Mouse (Mus musculus) layer of hippocampus, adult 11-12 months (tissue): ENCODE measurements at regions not wholly inside any gene's neighbourhood (a gene's known extent, or its start where the extent isn't known, plus 50 kb on each side); places are given as distances from the start of the nearest gene placed in this dataset.
A peak's percentile ranks its signal among the peaks of the same experiment; 100 is the strongest.
"Not testable (repeated sequence)": the region's sequence is repeated elsewhere in the genome, so short reads cannot be mapped to it uniquely, and the experiment has no call there.

Experiments
- DNase-seq: peaks from one replicate; pipeline ENCODE4 v3.0.0; 2022; ENCODE audit warnings: low spot score

GRCm38 (mm10) chr19:27694478-27694877 lies 264.9 kb upstream of the Pum3 start:
- no peak for DNase-seq

DNA sequence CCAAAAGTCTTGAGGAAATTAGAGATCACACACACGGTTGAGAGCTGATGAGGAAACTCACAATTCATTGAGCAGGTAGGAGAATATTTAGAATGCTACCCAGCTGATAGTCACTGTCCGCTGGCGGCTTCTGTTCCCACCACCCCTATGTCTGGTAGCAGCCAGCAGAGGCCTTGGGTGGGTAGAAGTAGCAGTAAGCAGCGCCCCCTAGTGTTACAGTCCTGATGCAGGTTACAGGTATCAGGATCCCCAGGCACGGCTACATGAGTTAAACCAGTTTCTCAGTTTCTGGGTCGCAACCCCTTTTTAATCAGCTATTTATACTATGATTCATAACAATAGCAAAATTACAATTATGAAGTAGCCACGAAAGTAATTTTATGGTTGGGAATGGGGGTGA lies 264.1 kb upstream of the Pum3 start:
- no peak for DNase-seq

GRCm38 (mm10) chr19:27692944-27693343 lies 263.3 kb upstream of the Pum3 start:
- DNase-seq = no peak

- DNase-seq = no peak
Observed at GRCm38 (mm10) chr19:27683426-27683825, 253.8 kb upstream of the Pum3 start.

- no peak for DNase-seq
Observed at GRCm38 (mm10) chr19:27679427-27679826, 249.8 kb upstream of the Pum3 start.

DNA sequence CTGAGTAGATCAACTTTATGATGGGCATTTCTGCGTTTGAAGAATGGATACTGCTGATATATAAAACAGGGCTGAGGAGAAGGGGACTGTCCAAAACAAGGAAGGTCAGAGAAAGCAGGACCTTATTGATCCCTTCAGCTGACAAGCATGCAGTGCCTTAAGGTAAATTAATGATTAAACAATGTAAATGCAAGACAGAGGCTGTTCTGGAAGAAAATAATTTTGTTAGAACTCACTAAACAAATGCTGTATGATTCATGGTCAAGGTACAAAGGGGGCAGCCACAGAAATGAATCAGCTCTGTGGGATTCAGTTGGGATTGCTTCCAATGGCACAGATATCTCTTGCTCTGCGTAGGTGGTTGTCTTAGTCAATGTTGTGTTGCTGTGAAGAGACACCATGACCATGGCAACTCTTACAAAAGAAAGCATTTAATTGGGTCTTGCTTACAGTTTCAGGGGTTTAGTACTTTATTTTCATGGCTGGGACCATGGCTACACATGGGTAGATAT lies 243.1 kb upstream of the Pum3 start:
- DNase-seq = no peak

- DNase-seq = no peak
Observed at GRCm38 (mm10) chr19:27663296-27663695, 233.7 kb upstream of the Pum3 start.

DNA sequence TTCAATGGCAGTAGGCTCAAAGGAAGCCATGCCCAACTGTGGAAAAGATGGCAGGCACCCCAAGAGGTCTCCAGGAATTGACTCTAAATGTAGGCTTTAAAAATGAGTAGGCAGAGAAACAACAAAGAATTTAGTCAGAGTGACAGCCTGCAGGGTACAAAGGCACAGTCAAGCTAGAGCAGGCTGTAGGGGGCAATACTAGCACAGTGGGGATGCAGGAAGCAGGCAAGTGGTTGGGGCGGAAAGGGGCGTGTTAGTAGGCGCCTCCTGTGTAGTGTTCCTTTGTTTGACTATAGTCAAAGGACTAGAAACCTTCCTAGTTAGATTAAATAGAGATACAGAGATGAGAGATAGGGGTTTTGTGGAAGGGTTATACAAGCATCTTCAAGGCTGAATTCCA lies 211.4 kb upstream of the Pum3 start:
- no peak for DNase-seq

DNA sequence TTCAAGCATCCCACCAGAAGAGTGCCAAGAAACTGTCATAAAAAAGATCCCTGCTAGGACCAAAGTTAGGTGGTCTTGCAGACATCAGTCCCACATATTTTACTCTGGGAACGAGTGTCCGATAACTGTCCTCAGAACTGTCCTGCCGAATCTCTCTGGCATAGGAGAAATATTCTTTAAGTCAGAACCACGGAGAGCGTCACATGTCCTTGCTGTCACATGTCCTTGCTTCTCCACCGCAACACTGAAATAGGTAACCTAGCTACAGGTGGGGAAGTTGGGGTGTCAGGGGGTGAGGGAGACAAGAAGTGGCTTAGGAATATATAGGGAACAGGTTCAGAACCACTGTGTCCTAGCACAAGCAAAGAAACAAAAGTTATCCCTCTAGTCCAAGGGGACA lies 203.5 kb upstream of the Pum3 start:
- no peak for DNase-seq

- no peak for DNase-seq
Observed at GRCm38 (mm10) chr19:27627626-27628025, 198.0 kb upstream of the Pum3 start.

DNA sequence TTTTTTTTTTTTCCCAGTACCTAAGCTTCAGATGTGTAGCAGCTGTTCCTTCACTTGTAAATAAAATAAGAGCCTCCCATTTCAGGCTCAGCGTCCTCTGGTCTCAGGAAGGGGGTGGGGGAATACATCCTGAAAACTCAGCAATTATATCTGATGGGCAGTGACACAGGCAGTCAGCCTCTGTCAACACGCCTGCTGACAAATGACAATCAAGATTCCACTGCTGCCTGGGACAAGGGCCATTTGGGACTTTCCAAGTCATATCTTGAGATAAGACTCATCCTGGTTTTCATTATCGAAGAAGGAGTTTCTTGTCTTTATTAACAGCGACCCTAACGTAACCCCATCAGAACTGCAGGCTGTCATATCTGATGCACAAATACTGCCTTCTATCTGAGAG lies 187.9 kb upstream of the Pum3 start:
- no peak for DNase-seq

- DNase-seq = no peak
Observed at GRCm38 (mm10) chr19:27606933-27607332, 177.3 kb upstream of the Pum3 start.

DNA sequence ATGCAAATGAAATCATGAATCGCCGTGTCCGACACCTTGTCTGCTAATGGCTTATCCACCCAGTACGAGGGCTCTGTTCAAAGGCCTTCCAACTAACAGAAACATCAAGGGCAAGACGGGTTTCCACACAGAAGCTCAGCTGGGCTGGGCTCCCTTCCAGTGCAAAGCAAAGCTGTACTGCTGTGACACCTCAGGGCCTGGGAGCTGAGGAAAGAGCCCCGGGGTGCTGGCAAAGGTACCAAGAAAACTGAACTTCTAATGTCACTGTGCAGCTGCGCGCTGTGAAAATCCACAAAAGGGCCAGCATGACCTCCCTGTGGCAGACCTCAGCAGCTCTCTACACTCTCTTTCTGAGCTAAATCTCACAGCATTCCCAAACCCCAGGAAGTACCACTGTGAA lies 173.7 kb upstream of the Pum3 start:
- DNase-seq = no peak

GRCm38 (mm10) chr19:27601551-27601950 lies 171.9 kb upstream of the Pum3 start:
- no peak for DNase-seq

DNA sequence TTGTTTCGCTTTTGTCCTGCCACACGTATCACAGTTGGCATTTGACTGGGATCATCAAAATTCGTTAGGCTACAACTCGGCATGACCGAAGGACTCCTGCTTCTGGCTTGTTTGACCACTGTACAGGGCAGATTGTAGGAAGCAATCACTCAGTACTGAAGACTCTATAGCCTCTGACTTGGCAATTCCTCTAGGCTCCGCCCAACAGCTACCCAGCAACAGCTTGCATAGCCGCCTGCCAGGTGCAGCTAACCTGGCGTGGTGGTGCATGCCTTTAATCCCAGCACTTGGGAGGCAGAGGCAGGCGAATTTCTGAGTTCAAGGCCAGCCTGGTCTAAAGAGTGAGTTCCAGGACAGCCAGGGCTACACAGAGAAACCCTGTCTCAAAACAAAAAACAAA lies 170.8 kb upstream of the Pum3 start:
- not testable (repeated sequence) for DNase-seq

- DNase-seq = peak; percentile 28
Observed at GRCm38 (mm10) chr19:27599639-27600308, 170.1 kb upstream of the Pum3 start.

DNA sequence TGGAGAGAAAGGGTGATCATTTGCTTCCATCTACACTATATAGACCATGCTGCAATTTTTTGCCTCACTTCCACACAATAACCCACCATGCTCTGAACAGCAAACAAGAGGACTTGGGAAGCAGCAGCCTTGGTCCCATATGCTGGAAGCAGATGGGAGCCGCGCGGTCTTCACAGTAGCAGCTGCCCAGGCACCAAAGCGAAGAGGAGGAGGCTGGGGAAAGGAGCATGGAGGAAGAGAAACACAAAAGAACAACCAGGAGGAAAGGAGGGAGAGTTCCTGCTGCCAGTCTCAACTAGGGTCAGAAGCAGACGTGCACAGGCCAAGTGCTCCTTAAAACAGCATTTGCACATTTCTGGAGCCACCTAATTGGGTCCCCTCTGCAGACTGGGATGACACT lies 168.7 kb upstream of the Pum3 start:
- DNase-seq = peak; percentile 73

GRCm38 (mm10) chr19:27585566-27585965 lies 155.9 kb upstream of the Pum3 start:
- no peak for DNase-seq

DNA sequence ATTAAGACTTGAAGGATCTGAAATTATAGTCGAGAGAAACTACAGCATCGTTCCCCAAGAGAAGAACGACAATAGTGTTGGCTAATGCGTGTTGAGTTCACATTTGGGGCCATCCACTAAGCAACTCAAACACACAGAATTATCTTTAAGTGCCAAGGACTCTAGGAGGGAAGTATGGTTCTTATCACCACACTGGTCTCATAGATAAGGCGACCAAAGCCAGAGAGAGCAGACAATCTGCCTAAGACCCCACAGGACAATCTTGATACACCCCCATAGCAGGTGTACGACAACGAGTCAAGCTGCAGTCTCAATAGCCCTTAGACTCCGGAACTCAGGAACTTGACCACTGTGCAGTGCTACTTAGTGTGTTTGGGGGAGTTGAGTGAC lies 152.5 kb upstream of the Pum3 start:
- no peak for DNase-seq

GRCm38 (mm10) chr19:27581362-27582110 lies 151.9 kb upstream of the Pum3 start:
- no peak for DNase-seq

DNA sequence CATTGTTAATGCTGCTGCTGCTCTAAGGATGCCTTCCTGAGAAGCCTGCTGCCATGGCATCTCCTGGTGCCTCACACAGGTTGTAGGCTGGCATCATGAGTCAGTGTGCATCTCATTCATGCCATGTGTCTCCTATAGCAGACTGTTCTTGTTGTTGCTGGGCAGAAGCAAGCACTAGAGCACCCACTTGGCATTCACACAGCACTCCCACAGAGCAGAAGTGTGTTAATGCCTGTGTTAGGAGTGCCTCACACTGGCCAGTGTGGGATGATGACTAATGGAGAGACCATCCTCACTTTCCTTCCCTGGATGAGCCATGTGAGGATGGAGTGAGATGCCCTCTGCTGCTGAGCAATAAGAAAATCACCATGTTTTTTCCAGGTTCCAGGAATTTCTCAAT lies 146.9 kb upstream of the Pum3 start:
- peak; percentile 53 for DNase-seq

DNA sequence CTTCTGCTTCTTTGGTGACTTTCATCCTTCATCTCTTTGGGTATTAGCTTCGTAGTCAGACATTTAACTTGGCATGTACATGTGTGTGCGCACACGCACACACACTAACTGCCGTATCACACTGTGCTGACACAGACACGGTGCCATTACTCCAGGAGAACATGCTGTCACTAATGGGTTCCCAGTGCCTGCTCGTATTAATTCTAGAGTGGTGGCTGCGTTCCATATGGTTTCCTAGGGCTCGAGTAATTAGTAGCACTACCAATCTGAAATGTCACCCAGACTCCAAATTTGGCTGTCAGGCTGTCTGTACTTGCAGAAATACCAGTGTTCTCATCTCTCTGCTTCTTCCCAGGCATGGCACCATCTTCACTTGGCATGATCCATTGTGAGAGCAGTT lies 137.3 kb upstream of the Pum3 start:
- peak; percentile 43 for DNase-seq

DNA sequence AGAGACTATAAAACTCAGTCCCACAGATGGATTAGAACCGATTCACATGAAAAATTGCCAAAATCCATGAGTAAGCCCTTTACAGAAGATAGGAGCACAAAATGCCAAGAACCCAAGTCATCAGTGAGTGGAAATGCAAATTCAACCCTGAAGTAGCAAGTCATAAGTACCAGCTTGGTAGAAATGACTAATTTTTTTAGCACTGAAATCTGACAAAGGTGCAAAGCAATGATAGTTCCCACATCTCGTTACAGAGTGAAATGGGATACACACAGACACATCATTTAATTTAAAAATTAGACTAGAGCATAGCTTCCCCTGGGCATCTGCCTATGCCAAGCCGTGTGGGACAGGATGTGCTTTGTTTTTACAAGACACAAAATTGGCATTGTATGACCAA lies 136.4 kb upstream of the Pum3 start:
- DNase-seq = no peak

DNA sequence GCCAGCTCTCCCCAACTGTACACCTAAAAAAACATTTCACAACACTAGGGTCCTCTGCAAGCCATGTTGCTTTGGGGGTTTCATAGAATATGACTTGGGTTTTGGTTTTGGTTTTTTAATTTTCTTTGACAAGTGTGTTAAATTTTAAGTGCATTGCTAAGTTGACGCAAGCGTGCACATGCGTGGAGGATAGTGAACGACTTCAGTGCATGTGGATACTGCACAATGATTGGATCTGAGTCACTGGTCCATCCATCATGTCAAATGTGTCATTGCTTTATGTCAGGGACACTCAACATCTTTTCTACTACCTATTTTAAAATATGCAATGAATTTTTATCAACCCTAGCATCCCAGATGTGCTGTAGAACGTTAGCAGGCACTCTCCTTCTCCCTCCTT lies 134.5 kb upstream of the Pum3 start:
- no peak for DNase-seq
